Mouse (Mus musculus): ENCODE results near the gene Abce1.

The Abce1 gene

DNA sequence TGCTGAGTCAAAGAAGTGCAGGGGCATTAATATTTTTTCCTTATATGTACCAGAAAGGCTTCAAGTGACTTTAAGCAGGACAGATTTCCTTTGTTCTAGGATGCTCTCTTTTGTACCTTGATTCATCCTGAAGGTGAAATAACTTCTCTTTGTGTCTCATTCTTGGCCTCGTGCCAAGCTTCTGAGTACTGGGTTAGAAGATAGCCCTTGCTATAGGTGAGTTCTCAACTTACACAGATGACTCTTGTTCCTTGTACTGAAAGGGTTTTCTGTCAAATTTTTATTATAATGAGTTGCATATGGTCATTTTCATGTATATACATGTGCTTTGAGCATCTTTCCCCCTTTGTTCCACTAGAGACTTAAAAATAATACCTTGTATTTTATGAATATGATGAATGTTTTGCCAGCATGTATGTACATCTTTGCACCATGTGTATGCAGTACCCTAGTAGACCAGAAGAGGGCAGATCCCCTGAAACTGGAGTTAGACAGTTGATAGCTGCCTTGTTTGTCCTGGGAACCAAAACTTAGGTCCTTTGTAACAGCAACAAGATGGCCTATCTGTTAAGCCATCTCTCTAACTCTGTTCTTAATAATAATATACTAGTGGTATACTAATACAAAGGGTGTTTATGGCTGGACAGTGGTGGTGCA is 61.3 kb downstream of the Abce1 start:
- in situ Hi-C loops (cut with MboI; ENCODE audit: unreplicated experiment in 2 of 2), result no loop called here

DNA sequence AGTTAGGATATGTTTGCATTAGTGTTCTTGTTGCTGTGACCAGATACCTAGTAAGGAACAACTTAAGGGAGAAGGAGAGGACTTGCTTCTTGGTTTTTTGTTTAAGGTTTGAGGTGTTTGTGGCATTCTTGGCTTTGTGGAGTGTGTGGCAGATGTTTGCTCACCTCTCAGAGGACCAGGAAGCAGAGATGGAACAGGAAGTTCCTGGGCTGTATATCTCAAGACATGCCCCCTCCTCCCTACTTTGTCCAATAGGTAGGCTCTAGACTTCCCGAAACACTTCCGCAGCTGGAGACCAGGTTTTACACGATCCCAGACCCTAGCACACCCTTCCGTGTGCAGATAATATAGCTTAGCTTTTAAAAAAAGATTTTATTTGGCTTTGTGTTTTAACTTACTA is 62.0 kb downstream of the Abce1 start:
- in situ Hi-C loops (cut with MboI; ENCODE audit: unreplicated experiment in 2 of 2), result loop anchor here in 1 of 2 experiments (10.0 to 25.0 kb wide), 2 partner anchors 825 to 1137 kb away; partner anchors contain the start of genes Lsm6, Rbmxl1 and Slc10a7

DNA sequence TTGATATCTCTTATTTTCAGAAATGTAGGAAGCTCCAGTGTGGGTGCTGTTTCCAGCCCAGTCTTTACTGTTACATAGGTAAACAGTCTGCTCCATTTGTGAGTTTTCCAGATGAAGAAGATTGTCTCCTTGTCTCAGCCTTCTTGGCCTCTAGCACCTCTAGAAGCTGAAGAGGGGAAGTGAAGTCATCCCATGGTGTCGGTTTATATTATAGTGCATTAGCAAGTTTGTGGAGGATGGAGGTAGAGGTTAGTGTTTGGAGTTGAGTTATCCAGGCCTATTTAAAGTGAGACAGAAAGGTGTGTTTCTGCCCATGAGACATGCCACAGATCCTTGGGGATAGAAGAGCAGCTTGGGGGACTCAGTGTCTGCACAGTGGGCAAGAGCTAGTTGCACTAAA is 70.4 kb downstream of the Abce1 start:
- in situ Hi-C loops (cut with MboI; ENCODE audit: unreplicated experiment in 2 of 2), result loop anchor here in 1 of 2 experiments (10.0 to 25.0 kb wide), 2 partner anchors 816 to 1129 kb away; partner anchors contain the start of genes Lsm6, Rbmxl1 and Slc10a7

DNA sequence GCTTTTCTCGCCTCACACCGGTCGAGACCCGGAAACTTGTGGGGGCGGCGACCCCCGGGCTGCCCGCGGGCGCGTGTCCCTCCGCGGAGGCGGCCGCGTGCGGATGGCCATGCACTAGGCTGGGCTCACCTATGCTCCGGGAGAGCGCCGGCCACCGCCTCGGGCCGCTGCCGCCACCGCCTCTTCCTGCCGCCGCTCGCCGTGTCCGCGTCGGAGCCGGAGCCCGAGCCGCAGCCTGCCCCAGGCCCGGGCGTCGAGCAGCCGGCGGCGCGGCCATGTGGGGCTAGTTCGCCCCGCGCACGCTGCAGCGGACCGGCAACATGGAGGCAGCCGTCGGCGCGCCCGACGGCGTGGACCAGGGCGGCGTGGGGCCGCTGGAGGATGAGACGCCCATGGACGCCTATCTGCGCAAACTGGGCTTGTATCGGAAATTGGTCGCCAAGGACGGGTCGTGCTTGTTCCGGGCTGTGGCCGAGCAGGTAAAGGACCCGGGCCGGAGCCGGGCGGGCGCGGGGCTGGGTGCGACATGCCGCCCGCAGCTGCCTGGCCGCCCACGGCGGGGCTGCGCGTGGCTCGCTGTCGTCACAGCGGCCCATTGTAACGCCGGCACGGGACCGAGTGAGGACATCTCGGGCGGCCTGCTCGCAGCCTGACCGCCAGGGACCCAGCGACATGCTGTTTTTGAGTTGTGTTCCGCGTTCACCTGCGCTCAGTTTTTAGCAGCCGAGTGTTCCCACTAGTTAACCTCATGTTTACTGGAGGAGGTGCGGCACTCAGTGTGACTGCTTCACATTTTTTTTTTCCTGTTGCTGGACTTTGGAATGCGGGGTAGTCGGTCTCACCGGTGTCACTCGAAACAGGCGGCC is 71.7 kb downstream of the Abce1 start, which contains the start of gene Otud4:
Gene Otud4, plus strand, starts transcription at position 33 of the 866 bp plus-strand sequence.
- in situ Hi-C loops (cut with MboI; ENCODE audit: unreplicated experiment in 2 of 2), result loop anchor here (10.0 to 25.0 kb wide), 4 partner anchors 345 to 1128 kb away; partner anchors contain the start of genes Lsm6 (in 1 of the 2), Mmaa (in 1 of the 2), Rbmxl1 (in 1 of the 2) and Slc10a7 (in 1 of the 2)

DNA sequence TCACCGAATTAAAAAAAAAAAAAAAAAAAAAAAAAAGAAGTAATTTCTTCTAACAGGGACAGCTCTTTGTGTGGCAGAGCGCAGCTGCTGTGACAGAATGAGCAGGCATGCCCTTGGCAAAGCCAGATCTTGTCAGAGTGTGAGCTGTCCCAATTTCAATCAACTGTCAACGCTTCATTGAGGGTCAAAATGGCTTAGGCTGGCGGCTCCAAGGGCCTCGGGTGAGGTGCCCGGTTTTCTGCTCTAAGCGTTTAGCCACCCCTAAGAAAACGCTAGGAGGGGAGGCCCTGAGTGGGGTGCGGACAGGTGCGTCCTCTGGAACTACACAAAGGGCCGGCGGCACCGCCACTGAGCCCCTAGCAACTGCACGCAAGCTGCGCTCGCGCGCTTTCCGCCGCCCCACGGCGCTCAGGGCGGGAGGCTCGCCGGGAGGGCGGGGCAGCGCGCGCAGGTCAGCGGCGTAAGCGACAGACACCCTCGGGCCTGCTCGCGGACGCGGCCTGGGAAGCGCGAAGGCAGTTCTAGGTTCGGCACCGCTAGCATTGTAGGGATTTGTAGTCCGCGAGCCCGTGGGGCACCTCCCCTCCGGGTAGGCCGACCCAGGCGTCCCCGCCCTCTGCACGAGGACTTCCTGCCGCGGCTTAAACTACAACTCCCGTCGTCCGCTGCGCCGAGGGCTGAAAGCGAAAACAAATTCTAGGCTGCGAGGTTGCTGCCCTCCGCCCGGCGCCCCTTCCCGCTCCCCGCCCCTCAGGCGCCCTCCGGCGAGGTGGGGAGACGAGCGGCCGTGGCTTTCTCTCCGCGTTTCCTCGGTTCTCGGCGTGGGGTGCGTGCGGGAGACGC is 72.6 kb downstream of the Abce1 start:
- in situ Hi-C loops (cut with MboI; ENCODE audit: unreplicated experiment in 2 of 2), result loop anchor here (10.0 to 25.0 kb wide), 3 partner anchors 344 to 1127 kb away; partner anchors contain the start of genes Mmaa (in 1 of the 2), Rbmxl1 (in 1 of the 2) and Slc10a7 (in 1 of the 2)

DNA sequence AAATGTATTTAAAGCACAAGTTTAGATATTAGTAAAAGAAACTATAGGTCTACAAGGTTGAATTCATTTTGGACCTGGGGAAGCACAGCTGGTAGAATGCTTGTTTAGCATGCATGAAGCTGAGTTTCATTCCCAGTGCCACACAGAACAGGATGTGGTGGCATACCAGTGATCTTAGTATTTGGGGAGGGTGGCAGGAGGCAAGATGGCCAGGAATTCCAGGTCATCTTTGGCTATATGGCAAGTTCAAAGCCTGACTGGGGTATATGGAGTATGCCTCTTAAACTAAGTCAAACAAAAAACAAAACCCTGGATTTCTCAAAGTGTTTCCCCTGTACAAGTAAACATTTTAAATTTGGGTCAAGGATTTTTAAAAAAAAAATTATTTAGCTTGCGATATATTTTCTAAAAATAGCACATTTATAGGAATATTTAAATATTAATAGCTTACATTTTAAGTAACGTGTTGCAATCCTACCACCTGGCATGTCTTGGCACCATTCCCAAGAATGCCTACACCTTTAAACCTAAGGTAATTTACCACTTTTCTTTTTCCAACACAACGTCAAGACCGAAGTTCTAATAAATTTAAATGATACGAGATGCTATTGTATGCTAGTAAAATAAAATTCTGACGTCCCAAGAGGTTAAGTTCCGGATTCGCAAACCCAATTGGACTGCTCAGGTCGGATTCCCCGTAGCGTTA is 73.4 kb downstream of the Abce1 start:
- in situ Hi-C loops (cut with MboI; ENCODE audit: unreplicated experiment in 2 of 2), result loop anchor here (10.0 to 25.0 kb wide), 3 partner anchors 343 to 1126 kb away; partner anchors contain the start of genes Mmaa (in 1 of the 2), Rbmxl1 (in 1 of the 2) and Slc10a7 (in 1 of the 2)

DNA sequence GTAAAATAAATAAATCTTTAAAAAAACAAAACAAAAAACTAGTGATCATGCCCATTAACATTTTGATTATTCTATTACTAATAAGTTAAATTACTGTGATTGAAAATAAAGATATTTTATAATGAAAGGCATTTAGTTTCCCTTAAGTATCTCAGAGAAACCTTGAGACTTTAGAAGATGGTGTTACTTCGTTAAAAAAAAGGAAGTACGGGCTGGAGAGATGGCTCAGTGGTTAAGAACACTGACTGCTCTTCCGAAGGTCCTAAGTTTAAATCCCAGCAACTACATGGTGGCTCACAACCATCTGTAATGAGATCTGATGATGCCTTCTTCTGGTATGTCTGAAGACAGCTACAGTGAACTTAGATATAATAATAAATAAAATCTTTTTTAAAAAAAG is 74.3 kb downstream of the Abce1 start:
- in situ Hi-C loops (cut with MboI; ENCODE audit: unreplicated experiment in 2 of 2), result loop anchor here (10.0 to 25.0 kb wide), 3 partner anchors 342 to 1125 kb away; partner anchors contain the start of genes Mmaa (in 1 of the 2), Rbmxl1 (in 1 of the 2) and Slc10a7 (in 1 of the 2)

DNA sequence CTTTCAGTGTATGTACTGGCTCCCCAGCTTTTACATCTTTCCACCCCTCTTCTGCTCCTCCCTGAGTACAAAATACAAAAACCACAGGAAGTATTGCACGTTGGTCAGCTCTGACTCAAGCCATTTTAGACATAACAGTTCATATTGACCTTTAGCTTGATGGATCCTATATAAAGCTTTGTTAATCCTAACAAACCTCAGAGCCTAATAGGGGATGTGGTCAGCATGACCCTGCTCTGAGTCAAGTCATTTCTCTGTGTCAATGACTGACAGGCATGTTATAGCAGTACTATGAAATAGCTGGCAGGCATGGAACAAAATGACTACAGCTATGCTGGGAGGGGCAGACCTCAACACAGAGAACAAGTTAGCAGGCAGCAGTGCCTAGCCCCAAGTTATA is 75.4 kb downstream of the Abce1 start:
- in situ Hi-C loops (cut with MboI; ENCODE audit: unreplicated experiment in 2 of 2), result loop anchor here (10.0 to 25.0 kb wide), 3 partner anchors 341 to 1124 kb away; partner anchors contain the start of genes Mmaa (in 1 of the 2), Rbmxl1 (in 1 of the 2) and Slc10a7 (in 1 of the 2)

DNA sequence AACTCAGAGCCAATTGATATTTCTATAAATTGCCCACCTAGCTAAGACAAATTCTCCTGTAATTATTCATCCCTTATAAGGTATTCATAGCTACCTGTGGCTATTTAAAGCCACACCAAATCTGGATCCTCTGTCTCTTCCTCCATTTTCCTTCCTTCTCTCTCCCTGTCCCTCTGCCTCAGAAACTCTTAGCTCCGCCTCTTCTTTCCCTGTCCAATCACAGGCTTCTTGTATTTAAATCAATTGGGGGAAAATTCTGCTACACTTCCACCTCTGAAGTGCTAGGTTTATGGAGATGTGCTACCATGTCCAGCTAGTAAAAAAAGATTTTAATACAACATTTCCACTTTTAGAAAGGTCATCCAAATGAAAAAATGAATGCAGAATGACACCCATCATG is 76.0 kb downstream of the Abce1 start:
- in situ Hi-C loops (cut with MboI; ENCODE audit: unreplicated experiment in 2 of 2), result loop anchor here (10.0 to 25.0 kb wide), 3 partner anchors 341 to 1123 kb away; partner anchors contain the start of genes Mmaa (in 1 of the 2), Rbmxl1 (in 1 of the 2) and Slc10a7 (in 1 of the 2)

Data from v-Abl transformed pro-B cells (cell line).